Mouse (Mus musculus) hindbrain, embryonic 10.5 days (tissue): ENCODE measurements around the gene Rabep2. TPM values are rescaled to one million over a fixed set of nuclear protein-coding genes. Genes with fewer than 3 reads are reported as not detected.
"Not testable (repeated sequence)": the region's sequence is repeated elsewhere in the genome, so short reads cannot be mapped to it uniquely, and the experiment has no call there.

Experiments used
- DNase-seq: peaks from one replicate; pipeline ENCODE4 v3.0.0-alpha.2; 2017; ENCODE audit warnings: low spot score
- H3K27ac ChIP-seq: fragments of 300-500 bp; sonication (generic); 2 replicates; pipeline ENCODE4 v1.5.1; 2016; ENCODE audit warnings: mild to moderate bottlenecking, moderate library complexity
- H3K27me3 ChIP-seq: fragments of 300-500 bp; sonication (generic); 2 replicates; pipeline ENCODE4 v1.6.1; 2016; ENCODE audit warnings: mild to moderate bottlenecking; ENCODE audit not compliant: poor library complexity, insufficient read depth, severe bottlenecking
- H3K36me3 ChIP-seq: fragments of 300-500 bp; sonication (generic); 2 replicates; pipeline ENCODE4 v1.6.1; 2016; ENCODE audit warnings: mild to moderate bottlenecking, moderate library complexity
- H3K4me1 ChIP-seq: fragments of 300-500 bp; sonication (generic); replicated peaks from 2 replicates; pipeline ENCODE4 v1.6.1; 2016; ENCODE audit warnings: mild to moderate bottlenecking
- H3K4me3 ChIP-seq: fragments of 300-500 bp; sonication (generic); 2 replicates; pipeline ENCODE4 v1.5.1; 2016; ENCODE audit warnings: mild to moderate bottlenecking, moderate library complexity
- H3K9me3 ChIP-seq: fragments of 300-500 bp; sonication (generic); 2 replicates; pipeline ENCODE4 v1.6.1; 2016; ENCODE audit warnings: mild to moderate bottlenecking, moderate library complexity
- WGBS: fragments of 180-500 bp; shearing (Covaris S2); methylation state at CpG from one replicate; pipeline ENCODE4 v1.1.7; 2016; 5-methylcytosine and 5-hydroxymethylcytosine counted together
- polyA plus RNA-seq: library from polyadenylated mRNA; unstranded; fragments of >200 nt; fragmentation: Nextera tagmentation; extraction: Ambion mirVana; gene quantifications from 2 replicates; pipeline ENCODE4 v1.2.1, GENCODE M21; 2016

Gene Rabep2
- polyA plus RNA-seq, 1 experiment from 2014 or later: 28.8 TPM

DNA sequence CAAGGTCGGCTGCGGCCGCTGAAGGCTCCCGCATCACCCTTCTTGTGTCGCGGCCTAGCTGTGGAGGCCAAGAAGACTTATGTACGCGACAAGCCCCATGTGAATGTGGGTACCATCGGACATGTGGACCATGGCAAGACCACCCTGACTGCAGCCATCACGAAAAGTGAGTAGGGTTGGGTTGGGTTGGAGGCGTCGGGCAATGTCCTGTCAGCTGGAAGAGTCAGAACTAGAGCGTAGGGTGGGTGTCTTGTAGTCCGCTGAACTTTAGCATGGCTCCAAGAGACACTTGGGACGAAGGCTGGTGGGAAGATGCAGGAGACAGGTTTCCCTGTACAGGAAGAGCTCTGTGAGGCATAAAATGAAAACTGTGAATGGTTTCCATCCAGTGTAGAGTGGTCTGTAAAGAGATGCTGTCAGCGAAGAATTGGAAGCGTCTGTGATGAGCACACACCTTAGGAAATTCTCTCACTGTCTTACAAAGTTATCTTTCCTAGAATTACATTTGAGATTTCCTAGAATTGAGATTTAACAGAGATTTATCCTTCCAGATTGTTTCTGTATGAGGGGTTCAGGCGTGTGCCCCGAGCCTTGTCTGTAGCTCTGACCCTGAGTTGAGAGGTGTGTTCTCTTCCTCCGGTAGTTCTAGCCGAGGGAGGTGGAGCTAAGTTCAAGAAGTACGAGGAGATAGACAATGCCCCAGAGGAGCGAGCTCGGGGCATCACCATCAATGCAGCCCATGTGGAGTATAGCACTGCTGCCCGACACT, 59.2 kb downstream of the Rabep2 start:
- H3K27me3 ChIP-seq, DNase-seq, H3K9me3 ChIP-seq: not testable (repeated sequence)
- H3K4me3 ChIP-seq: peak overlapping the region; percentile 78
- peak overlapping the region; percentile 86 for H3K27ac ChIP-seq
- peaks cover 26% of the 10 kb centered on the region for H3K4me1 ChIP-seq
- 21% methylated on average over 25 of the region's 25 CpGs for WGBS
- H3K36me3 ChIP-seq: peaks cover 45% of the 10 kb centered on the region

- Histone ChIP-seq H3K4me3 (no peak overlapping the region), H3K4me1 (peaks cover 26% of the 10 kb centered on the region), H3K27me3 (no peaks in the 10 kb centered on the region), H3K9me3 (no peaks in the 10 kb centered on the region), H3K36me3 (peaks cover 77% of the 10 kb centered on the region), H3K27ac (no peak overlapping the region)
- WGBS: 91% methylated on average over 1 of the region's 1 CpGs
- no peak for DNase-seq
Measured at GRCm38 (mm10) chr7:126491005-126491404, 62.4 kb downstream of the Rabep2 start.

GRCm38 (mm10) chr7:126491973-126492372, 63.4 kb downstream of the Rabep2 start:
- no peaks in the 10 kb centered on the region for H3K9me3 ChIP-seq
- DNase-seq: no peak
- H3K27ac ChIP-seq: no peak overlapping the region; the same call in 1 of the 2 replicates
- H3K4me1 ChIP-seq: peaks cover 21% of the 10 kb centered on the region
- 0 out of 2 replicates have a peak overlapping the region, but pooled peaks have one; percentile 11 for H3K4me3 ChIP-seq
- peaks cover 86% of the 10 kb centered on the region for H3K36me3 ChIP-seq
- WGBS: 57% methylated on average over 11 of the region's 11 CpGs
- H3K27me3 ChIP-seq: no peaks in the 10 kb centered on the region

DNA sequence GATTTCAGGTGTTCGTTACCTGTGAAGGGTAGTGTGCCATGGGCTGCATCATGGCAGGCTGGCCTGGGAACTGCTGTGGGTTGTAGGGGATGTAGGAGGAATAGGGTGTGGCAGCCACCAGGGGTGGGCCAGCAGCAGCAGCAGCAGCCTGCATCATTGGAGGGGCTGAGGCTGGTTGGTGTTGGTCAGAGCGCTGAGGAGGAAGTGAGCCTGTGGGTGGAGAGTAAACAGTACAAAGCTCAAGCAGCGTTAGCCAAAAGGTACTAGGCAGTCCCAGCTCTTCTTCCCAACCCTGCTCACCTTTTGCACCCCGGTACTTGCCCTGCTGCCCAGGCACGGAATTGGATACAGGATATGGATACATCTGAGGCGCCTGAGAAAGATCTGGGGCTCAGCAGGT, 65.6 kb downstream of the Rabep2 start:
- Histone ChIP-seq H3K4me1 (0 out of 2 replicates have a peak, but pooled peaks cover 9% of the 10 kb centered on the region), H3K27ac (no peak overlapping the region), H3K27me3 (no peaks in the 10 kb centered on the region), H3K4me3 (no peak overlapping the region), H3K9me3 (no peaks in the 10 kb centered on the region), H3K36me3 (peaks cover 99% of the 10 kb centered on the region)
- no peak for DNase-seq
- 94% methylated on average over 6 of the region's 6 CpGs for WGBS

DNA sequence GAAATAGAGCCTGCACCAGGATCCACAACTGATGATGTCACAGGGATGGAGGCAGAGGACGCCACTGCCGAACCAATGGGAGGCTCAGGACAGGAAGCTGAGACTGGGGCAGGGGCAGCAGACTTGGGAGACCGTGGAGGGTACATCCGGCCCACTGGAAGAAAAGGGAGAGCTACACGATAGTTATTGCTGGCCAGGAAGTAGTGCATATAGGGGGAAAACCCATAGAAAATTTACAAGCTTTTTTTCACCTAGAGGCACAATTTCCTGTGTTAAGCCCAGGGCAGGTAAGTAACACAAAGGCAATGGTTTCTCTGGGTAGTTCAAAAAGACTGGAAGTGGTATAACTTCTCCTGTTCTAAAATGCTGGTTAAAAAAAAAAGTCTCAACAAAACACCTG, 67.9 kb downstream of the Rabep2 start:
- Histone ChIP-seq H3K27ac (no peak overlapping the region), H3K4me3 (no peak overlapping the region), H3K4me1 (peaks cover 15% of the 10 kb centered on the region), H3K36me3 (peaks cover 99% of the 10 kb centered on the region), H3K9me3 (no peaks in the 10 kb centered on the region), H3K27me3 (no peaks in the 10 kb centered on the region)
- WGBS: 91% methylated on average over 5 of the region's 5 CpGs
- DNase-seq: no peak

DNA sequence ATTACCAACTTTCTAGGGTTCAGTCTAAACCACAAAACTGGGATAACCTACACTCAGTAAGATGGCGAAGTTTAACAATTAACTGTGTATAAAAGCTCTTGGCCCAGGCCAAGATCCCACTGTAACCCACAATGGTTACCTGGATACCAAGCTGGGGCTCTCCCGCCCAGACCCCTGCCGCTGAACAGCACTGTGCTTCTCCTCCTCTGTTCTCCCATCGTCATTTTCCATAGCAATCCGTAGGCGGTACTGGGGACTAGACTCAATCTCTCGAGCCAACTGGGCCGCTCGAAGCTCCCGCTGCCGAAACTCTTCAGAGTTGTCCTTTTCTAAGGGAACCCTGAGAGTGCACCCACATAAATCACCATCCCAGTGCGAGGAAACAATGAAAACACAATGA, 69.4 kb downstream of the Rabep2 start:
- Histone ChIP-seq H3K4me3 (no peak overlapping the region), H3K27ac (no peak overlapping the region), H3K27me3 (no peaks in the 10 kb centered on the region), H3K9me3 (no peaks in the 10 kb centered on the region), H3K36me3 (peaks cover 84% of the 10 kb centered on the region), H3K4me1 (peaks cover 6% of the 10 kb centered on the region)
- no peak for DNase-seq
- WGBS: 96% methylated on average over 12 of the region's 12 CpGs

Other genes starting within 250 kb of the Rabep2 start
- 60.9 and 63.7 TPM in 2 replicates for gene Xpo6, start 228.3 kb upstream of the Rabep2 start, polyA plus RNA-seq
- 100 and 180 TPM in 2 replicates for gene Sbk1, start 156.1 kb upstream of the Rabep2 start, polyA plus RNA-seq
- gene Lat, start 59.2 kb upstream of the Rabep2 start, polyA plus RNA-seq: 3.5 and 3.9 TPM in 2 replicates
- gene Spns1, start 51.3 kb upstream of the Rabep2 start, polyA plus RNA-seq: 66.8 and 68.6 TPM in 2 replicates
- 3.1 and 3.7 TPM in 2 replicates for gene Nfatc2ip, start 32.0 kb upstream of the Rabep2 start, polyA plus RNA-seq
- gene Cd19, start 13.9 kb upstream of the Rabep2 start, polyA plus RNA-seq: not detected in 2 replicates
- 1.1 and 3.0 TPM in 2 replicates for gene Atp2a1, start 34.3 kb downstream of the Rabep2 start, polyA plus RNA-seq
- gene Sh2b1, start 46.7 kb downstream of the Rabep2 start, polyA plus RNA-seq: 54.4 and 61.0 TPM in 2 replicates
- 156 and 169 TPM in 2 replicates for gene Tufm, start 58.6 kb downstream of the Rabep2 start, polyA plus RNA-seq
- 53.4 and 66.8 TPM in 2 replicates for gene Atxn2l, start 74.7 kb downstream of the Rabep2 start, polyA plus RNA-seq
- gene Eif3c, start 137.7 kb downstream of the Rabep2 start, polyA plus RNA-seq: 185 and 213 TPM in 2 replicates
- 0.47 TPM in 2 replicates for gene Apobr, start 156.2 kb downstream of the Rabep2 start, polyA plus RNA-seq
- 27.3 and 29.9 TPM in 2 replicates for gene Cln3, start 157.1 kb downstream of the Rabep2 start, polyA plus RNA-seq
- not detected in 2 replicates for gene Il27, start 166.2 kb downstream of the Rabep2 start, polyA plus RNA-seq
- gene Nupr1, start 202.1 kb downstream of the Rabep2 start, polyA plus RNA-seq: 1.4 and 2.7 TPM in 2 replicates
- 57.6 and 62.7 TPM in 2 replicates for gene Sgf29, start 220.6 kb downstream of the Rabep2 start, polyA plus RNA-seq
- 0.19 and 0.30 TPM in 2 replicates for gene Sult1a1, start 247.7 kb downstream of the Rabep2 start, polyA plus RNA-seq